Mouse (Mus musculus): Measurements from ENCODE around the gene Fam71f2. TPM values are rescaled to one million over a fixed set of nuclear protein-coding genes. Genes with fewer than 3 reads are reported as not detected.
A peak's percentile ranks its signal among the peaks of the same experiment; 100 is the strongest.

Fam71f2 gene
- polyA plus RNA-seq, 1 experiment from 2014 or later: 0.13 TPM

DNA sequence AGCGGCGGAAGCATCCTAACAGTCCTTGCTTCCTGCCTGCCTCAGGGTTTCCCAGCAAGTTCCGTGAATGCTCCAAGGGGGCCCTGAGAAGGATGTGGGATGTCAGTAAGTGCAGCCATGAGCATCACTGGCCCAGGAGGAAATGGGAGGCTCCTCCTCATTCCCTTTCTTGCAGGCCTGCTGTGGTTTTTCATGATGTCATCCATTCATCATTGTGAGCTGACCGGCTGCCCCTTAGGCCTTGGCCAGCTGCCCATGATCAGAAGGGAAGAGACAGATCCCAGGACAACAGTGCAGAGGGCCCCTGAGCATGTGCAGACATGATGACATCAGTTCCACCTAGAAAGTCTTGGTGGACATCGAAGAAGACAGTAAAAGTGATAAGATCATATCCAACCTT lies 39.5 kb downstream of the Fam71f2 start, which contains the start of gene Fam71f1:
Gene Fam71f1 (plus strand): TSS at position 262 of the 400 bp plus-strand sequence.
- Histone ChIP-seq H3K4me3 (ENCODE audit: low read length) (no peak within 1 kb of the TSS), H3K9ac (ENCODE audit: low read depth, low read length) (no peak within 1 kb of the TSS), H3K36me3 (ENCODE audit: control insufficient read depth, insufficient read depth, low read length) (no peaks in the 10 kb centered on the region), H3K27ac (ENCODE audit: low read length) (no peak within 1 kb of the TSS), H3K9me3 (ENCODE audit: control insufficient read depth, low read length) (no peaks in the 10 kb centered on the region), H3K4me2 (ENCODE audit: low read depth, low read length) (no peak within 1 kb of the TSS), H3K4me1 (ENCODE audit: control insufficient read depth, insufficient read depth, low read length) (no peaks in the 10 kb centered on the region), H3K27me3 (replicated peaks; ENCODE audit: control insufficient read depth, insufficient read depth, low read length) (no peaks in the 10 kb centered on the region)
- peak; percentile 70; the same call in 1 of the 2 replicates for ATAC-seq
- 50% methylated on average over 5 of the region's 5 CpGs for WGBS

DNA sequence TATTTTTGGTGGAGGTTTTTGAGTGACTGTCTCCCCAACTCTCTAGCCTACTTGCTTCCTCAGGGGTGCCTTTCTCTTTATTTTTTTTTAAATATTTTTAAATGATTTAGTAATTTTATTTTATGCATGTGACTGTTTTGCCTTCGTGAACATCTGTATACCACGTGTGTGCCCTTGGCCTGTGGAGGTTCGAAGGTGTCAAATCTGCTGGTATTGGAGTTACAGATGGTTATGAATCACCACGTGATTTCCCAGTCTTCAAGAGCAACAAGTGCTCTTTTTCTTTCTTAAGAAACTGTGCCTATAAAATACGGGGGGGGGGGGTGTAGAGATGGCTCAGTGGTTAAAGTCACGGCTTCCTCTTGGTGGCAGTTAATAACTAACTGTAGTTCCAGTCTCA lies 42.2 kb downstream of the Fam71f2 start:
- WGBS: 83% methylated on average over 6 of the region's 6 CpGs
- Histone ChIP-seq H3K4me1 (ENCODE audit: control insufficient read depth, insufficient read depth, low read length) (no peaks in the 10 kb centered on the region), H3K9ac (ENCODE audit: low read depth, low read length) (no peak overlapping the region), H3K4me2 (ENCODE audit: low read depth, low read length) (no peak overlapping the region), H3K27me3 (replicated peaks; ENCODE audit: control insufficient read depth, insufficient read depth, low read length) (no peaks in the 10 kb centered on the region), H3K27ac (ENCODE audit: low read length) (no peak overlapping the region), H3K4me3 (ENCODE audit: low read length) (no peak overlapping the region), H3K36me3 (ENCODE audit: control insufficient read depth, insufficient read depth, low read length) (no peaks in the 10 kb centered on the region), H3K9me3 (ENCODE audit: control insufficient read depth, low read length) (no peaks in the 10 kb centered on the region)
- ATAC-seq: no peak

GRCm38 (mm10) chr6:29322147-29322546 lies 42.8 kb downstream of the Fam71f2 start:
- H3K9ac ChIP-seq (ENCODE audit: low read depth, low read length): no peak overlapping the region
- H3K4me1 ChIP-seq (ENCODE audit: control insufficient read depth, insufficient read depth, low read length): no peaks in the 10 kb centered on the region
- no peak for ATAC-seq
- no peak overlapping the region for H3K4me2 ChIP-seq (ENCODE audit: low read depth, low read length)
- 91% methylated on average over 7 of the region's 7 CpGs for WGBS
- no peaks in the 10 kb centered on the region for H3K27me3 ChIP-seq (replicated peaks; ENCODE audit: control insufficient read depth, insufficient read depth, low read length)
- H3K9me3 ChIP-seq (ENCODE audit: control insufficient read depth, low read length): no peaks in the 10 kb centered on the region
- H3K27ac ChIP-seq (ENCODE audit: low read length): no peak overlapping the region
- H3K36me3 ChIP-seq (ENCODE audit: control insufficient read depth, insufficient read depth, low read length): no peaks in the 10 kb centered on the region
- no peak overlapping the region for H3K4me3 ChIP-seq (ENCODE audit: low read length)

- H3K27ac ChIP-seq (ENCODE audit: low read length): no peak overlapping the region
- H3K27me3 ChIP-seq (replicated peaks; ENCODE audit: control insufficient read depth, insufficient read depth, low read length): no peaks in the 10 kb centered on the region
- no peaks in the 10 kb centered on the region for H3K4me1 ChIP-seq (ENCODE audit: control insufficient read depth, insufficient read depth, low read length)
- no peaks in the 10 kb centered on the region for H3K36me3 ChIP-seq (ENCODE audit: control insufficient read depth, insufficient read depth, low read length)
- no peak overlapping the region for H3K9ac ChIP-seq (ENCODE audit: low read depth, low read length)
- 74% methylated on average over 4 of the region's 4 CpGs for WGBS
- H3K9me3 ChIP-seq (ENCODE audit: control insufficient read depth, low read length): no peaks in the 10 kb centered on the region
- no peak overlapping the region for H3K4me3 ChIP-seq (ENCODE audit: low read length)
- no peak overlapping the region for H3K4me2 ChIP-seq (ENCODE audit: low read depth, low read length)
- ATAC-seq: no peak
Observed at GRCm38 (mm10) chr6:29322735-29323134, 43.3 kb downstream of the Fam71f2 start.

DNA sequence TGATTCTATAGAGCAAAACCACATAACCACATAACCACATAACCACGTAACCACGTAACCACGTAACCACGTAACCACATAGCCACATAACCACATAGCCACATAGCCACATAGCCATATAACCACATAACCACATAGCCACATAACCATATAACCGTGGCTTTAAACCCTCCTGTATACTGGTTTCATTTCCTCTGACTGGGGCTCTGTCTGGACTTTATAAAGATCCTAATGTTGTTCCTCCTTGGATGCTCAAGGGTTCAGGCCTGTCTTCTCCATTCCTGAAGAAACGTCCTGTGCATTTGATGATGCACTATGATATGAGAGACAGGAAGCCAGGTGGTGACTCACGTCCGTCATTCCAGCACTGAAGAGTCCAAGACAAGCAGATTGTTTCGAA lies 47.6 kb downstream of the Fam71f2 start:
- WGBS: 83% methylated on average over 9 of the region's 9 CpGs
- no peak for ATAC-seq

DNA sequence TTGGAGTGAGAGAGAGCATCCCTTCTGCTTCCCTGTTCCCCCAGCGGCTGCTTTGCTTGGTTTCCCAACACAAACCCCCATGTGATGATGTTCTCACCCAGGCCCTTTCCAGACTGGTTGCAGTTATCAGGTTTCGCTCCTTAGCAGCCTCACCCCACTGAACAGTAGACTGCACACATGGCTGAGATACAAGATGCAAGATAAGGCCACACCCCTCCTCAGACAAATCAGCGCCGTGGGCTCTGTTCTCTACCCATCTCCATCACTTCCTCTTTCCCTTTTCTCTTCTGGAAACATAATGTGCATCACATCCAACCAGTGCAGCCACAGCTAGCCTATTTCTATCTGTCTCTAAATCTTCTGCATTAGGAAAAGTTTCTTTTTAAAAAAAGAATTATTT lies 50.1 kb downstream of the Fam71f2 start:
- Histone ChIP-seq H3K36me3 (ENCODE audit: control insufficient read depth, insufficient read depth, low read length) (no peaks in the 10 kb centered on the region), H3K4me2 (ENCODE audit: low read depth, low read length) (no peak overlapping the region), H3K9ac (ENCODE audit: low read depth, low read length) (no peak overlapping the region), H3K9me3 (ENCODE audit: control insufficient read depth, low read length) (no peaks in the 10 kb centered on the region), H3K27ac (ENCODE audit: low read length) (no peak overlapping the region), H3K4me3 (ENCODE audit: low read length) (no peak overlapping the region), H3K27me3 (replicated peaks; ENCODE audit: control insufficient read depth, insufficient read depth, low read length) (no peaks in the 10 kb centered on the region), H3K4me1 (ENCODE audit: control insufficient read depth, insufficient read depth, low read length) (no peaks in the 10 kb centered on the region)
- ATAC-seq: peak; percentile 74; the same call in 1 of the 2 replicates
- WGBS: 46% methylated on average over 4 of the region's 4 CpGs

More for the DNA sequence above, 47.6 kb downstream of the Fam71f2 start:
- H3K4me3 ChIP-seq (ENCODE audit: low read length): no peak overlapping the region
- no peaks in the 10 kb centered on the region for H3K36me3 ChIP-seq (ENCODE audit: control insufficient read depth, insufficient read depth, low read length)
- H3K4me1 ChIP-seq (ENCODE audit: control insufficient read depth, insufficient read depth, low read length): no peaks in the 10 kb centered on the region
- no peak overlapping the region for H3K27ac ChIP-seq (ENCODE audit: low read length)
- H3K4me2 ChIP-seq (ENCODE audit: low read depth, low read length): no peak overlapping the region
- H3K9ac ChIP-seq (ENCODE audit: low read depth, low read length): no peak overlapping the region
- no peaks in the 10 kb centered on the region for H3K27me3 ChIP-seq (replicated peaks; ENCODE audit: control insufficient read depth, insufficient read depth, low read length)
- no peaks in the 10 kb centered on the region for H3K9me3 ChIP-seq (ENCODE audit: control insufficient read depth, low read length)

Other genes starting within 250 kb of the Fam71f2 start
- not detected in 2 replicates for gene Lep, start 219.4 kb upstream of the Fam71f2 start, polyA plus RNA-seq (2015; fragmentation: Nextera tagmentation; extraction: Ambion mirVana)
- 23.5 and 25.5 TPM in 2 replicates for gene Rbm28, start 114.6 kb upstream of the Fam71f2 start, polyA plus RNA-seq (2015; fragmentation: Nextera tagmentation; extraction: Ambion mirVana)
- 0.23 and 0.27 TPM in 2 replicates for gene Prrt4, start 100.0 kb upstream of the Fam71f2 start, polyA plus RNA-seq (2015; fragmentation: Nextera tagmentation; extraction: Ambion mirVana)
- 39.7 and 40.1 TPM in 2 replicates for gene Impdh1, start 63.2 kb upstream of the Fam71f2 start, polyA plus RNA-seq (2015; fragmentation: Nextera tagmentation; extraction: Ambion mirVana)
- 27.0 and 27.8 TPM in 2 replicates for gene Hilpda, start 7.1 kb upstream of the Fam71f2 start, polyA plus RNA-seq (2015; fragmentation: Nextera tagmentation; extraction: Ambion mirVana)
- not detected in 2 replicates for gene Fam71f1, start 39.5 kb downstream of the Fam71f2 start, polyA plus RNA-seq (2015; fragmentation: Nextera tagmentation; extraction: Ambion mirVana)
- gene Calu, start 68.5 kb downstream of the Fam71f2 start, polyA plus RNA-seq (2015; fragmentation: Nextera tagmentation; extraction: Ambion mirVana): 276 and 282 TPM in 2 replicates
- gene Opn1sw, start 108.9 kb downstream of the Fam71f2 start, polyA plus RNA-seq (2015; fragmentation: Nextera tagmentation; extraction: Ambion mirVana): 0.27 and 0.40 TPM in 2 replicates
- gene Ccdc136, start 116.7 kb downstream of the Fam71f2 start, polyA plus RNA-seq (2015; fragmentation: Nextera tagmentation; extraction: Ambion mirVana): 5.5 and 6.5 TPM in 2 replicates
- 6.1 and 7.3 TPM in 2 replicates for gene Flnc, start 153.7 kb downstream of the Fam71f2 start, polyA plus RNA-seq (2015; fragmentation: Nextera tagmentation; extraction: Ambion mirVana)
- 358 and 362 TPM in 2 replicates for gene Atp6v1f, start 188.1 kb downstream of the Fam71f2 start, polyA plus RNA-seq (2015; fragmentation: Nextera tagmentation; extraction: Ambion mirVana)
- 0.38 TPM in 1 of 2 replicates, not detected in the other for gene Atp6v1fnb, start 191.8 kb downstream of the Fam71f2 start, polyA plus RNA-seq (2015; fragmentation: Nextera tagmentation; extraction: Ambion mirVana)
- 10.9 and 12.0 TPM in 2 replicates for gene Kcp, start 228.4 kb downstream of the Fam71f2 start, polyA plus RNA-seq (2015; fragmentation: Nextera tagmentation; extraction: Ambion mirVana)
- 7.4 and 8.5 TPM in 2 replicates for gene Irf5, start 247.0 kb downstream of the Fam71f2 start, polyA plus RNA-seq (2015; fragmentation: Nextera tagmentation; extraction: Ambion mirVana)

All from intestine, embryonic 16.5 days (tissue).